ENCODE assay signal across 17 mouse cellular contexts in the genomic region with DNA sequence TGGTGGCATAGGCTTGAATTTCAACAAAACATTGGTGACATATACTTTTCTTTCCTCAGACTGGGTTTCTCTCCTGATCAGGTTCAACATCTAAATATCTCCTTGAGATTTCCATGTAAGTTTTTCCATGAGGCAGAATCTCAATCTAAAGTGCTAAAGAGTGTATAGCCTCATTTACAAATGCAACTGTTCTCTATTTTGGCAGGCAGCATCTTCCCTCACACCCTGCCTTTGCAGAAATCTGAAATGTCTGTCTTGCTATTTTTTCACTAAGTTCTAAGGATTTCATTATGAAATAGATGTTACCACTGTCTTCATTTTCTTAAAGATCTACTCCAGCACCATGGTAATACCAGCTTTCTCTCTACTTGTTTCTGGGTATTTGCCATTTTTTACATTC.
"Had no signal": no experiment of that assay in that cellular context is flagged by ENCODE, and none has a peak within 500 bp of the region (broad histone marks: within the 10 kb centered on the region; RNA-seq: fewer than 3 reads in every experiment).

No protein-coding gene starts in this region.

- DNase-seq: left cerebral cortex, postnatal 4 days; liver; liver, embryonic 13.5 days; liver, postnatal 0 days; lung, adult 18-20 months; lung, adult 2 months; lung, embryonic 14.5 days; lung, postnatal 10 days; lung, postnatal 14 days; lung, postnatal 36 days; lung, postnatal 4 days; midbrain, embryonic 14.5 days had no signal

- ATAC-seq: liver, embryonic 12.5 days; liver, postnatal 0 days; lung, postnatal 0 days; midbrain, embryonic 13.5 days; midbrain, embryonic 15.5 days; midbrain, embryonic 16.5 days had no signal
